Mouse (Mus musculus): ENCODE measurements around the gene Vapa. TPM values are rescaled to one million over a fixed set of nuclear protein-coding genes. Genes with fewer than 3 reads are reported as not detected.

The Vapa gene
- polyA plus RNA-seq, 1 experiment from 2014 or later, result 106 TPM

- Histone ChIP-seq H3K4me3 (no peak overlapping the region), H3K9me3 (replicated peaks) (no peaks in the 10 kb centered on the region), H3K9ac (no peak overlapping the region), H3K4me2 (no peak overlapping the region), H3K4me1 (peaks cover 33% of the 10 kb centered on the region), H3K27me3 (replicated peaks) (no peaks in the 10 kb centered on the region), H3K36me3 (peaks cover 30% of the 10 kb centered on the region), H3K27ac (no peak overlapping the region)
- no peak for ATAC-seq
- WGBS (ENCODE audit: insufficient replicate concordance), result 85% methylated on average over 8 of the region's 8 CpGs
Measured at GRCm38 (mm10) chr17:65594687-65595086, 18.7 kb downstream of the Vapa start.

- no peak overlapping the region for H3K4me2 ChIP-seq
Measured at GRCm38 (mm10) chr17:65586892-65587291, 26.5 kb downstream of the Vapa start.

GRCm38 (mm10) chr17:65581440-65581839, 31.9 kb downstream of the Vapa start:
- Histone ChIP-seq H3K36me3 (peaks cover 49% of the 10 kb centered on the region), H3K27me3 (replicated peaks) (no peaks in the 10 kb centered on the region), H3K9me3 (replicated peaks) (no peaks in the 10 kb centered on the region), H3K9ac (no peak overlapping the region), H3K27ac (no peak overlapping the region), H3K4me2 (no peak overlapping the region), H3K4me1 (no peaks in the 10 kb centered on the region), H3K4me3 (no peak overlapping the region)
- no peak for ATAC-seq
- 91% methylated on average over 5 of the region's 5 CpGs for WGBS (ENCODE audit: insufficient replicate concordance)

More at GRCm38 (mm10) chr17:65586892-65587291, 26.5 kb downstream of the Vapa start:
- peaks cover 41% of the 10 kb centered on the region for H3K36me3 ChIP-seq
- no peak for ATAC-seq
- WGBS (ENCODE audit: insufficient replicate concordance), result 83% methylated on average over 3 of the region's 3 CpGs
- H3K4me3 ChIP-seq, result no peak overlapping the region
- H3K27me3 ChIP-seq (replicated peaks), result no peaks in the 10 kb centered on the region
- 0 out of 2 replicates have a peak, but pooled peaks cover 4% of the 10 kb centered on the region for H3K4me1 ChIP-seq
- H3K9ac ChIP-seq, result no peak overlapping the region
- H3K27ac ChIP-seq, result no peak overlapping the region
- no peaks in the 10 kb centered on the region for H3K9me3 ChIP-seq (replicated peaks)

- Histone ChIP-seq H3K36me3 (peaks cover 49% of the 10 kb centered on the region), H3K9me3 (replicated peaks) (no peaks in the 10 kb centered on the region), H3K27ac (no peak overlapping the region), H3K9ac (no peak overlapping the region), H3K27me3 (replicated peaks) (no peaks in the 10 kb centered on the region), H3K4me1 (no peaks in the 10 kb centered on the region; the same call in 1 of the 2 replicates), H3K4me3 (no peak overlapping the region), H3K4me2 (no peak overlapping the region)
- WGBS (ENCODE audit: insufficient replicate concordance), result 91% methylated on average over 7 of the region's 7 CpGs
- no peak for ATAC-seq
Measured at GRCm38 (mm10) chr17:65579766-65580165, 33.6 kb downstream of the Vapa start.

- H3K9me3 ChIP-seq (replicated peaks), result no peaks in the 10 kb centered on the region
- peaks cover 10% of the 10 kb centered on the region; the same call in 1 of the 2 replicates for H3K4me1 ChIP-seq
- peaks cover 23% of the 10 kb centered on the region for H3K36me3 ChIP-seq
- 46% methylated on average over 1 of the region's 1 CpGs for WGBS (ENCODE audit: insufficient replicate concordance)
- H3K9ac ChIP-seq, result no peak overlapping the region
- H3K4me3 ChIP-seq, result no peak overlapping the region
- 0 out of 2 replicates have a peak, but pooled peaks have one; percentile 42 for ATAC-seq
- no peak overlapping the region for H3K27ac ChIP-seq
- no peaks in the 10 kb centered on the region for H3K27me3 ChIP-seq (replicated peaks)
- no peak overlapping the region for H3K4me2 ChIP-seq
Measured at GRCm38 (mm10) chr17:65575339-65575738, 38.0 kb downstream of the Vapa start.

GRCm38 (mm10) chr17:65574850-65575249, 38.5 kb downstream of the Vapa start:
- Histone ChIP-seq H3K4me1 (peaks cover 10% of the 10 kb centered on the region; the same call in 1 of the 2 replicates), H3K36me3 (peaks cover 18% of the 10 kb centered on the region), H3K27me3 (replicated peaks) (no peaks in the 10 kb centered on the region), H3K9ac (no peak overlapping the region), H3K9me3 (replicated peaks) (no peaks in the 10 kb centered on the region), H3K4me2 (no peak overlapping the region), H3K27ac (no peak overlapping the region), H3K4me3 (no peak overlapping the region)
- no peak for ATAC-seq
- WGBS (ENCODE audit: insufficient replicate concordance), result 73% methylated on average over 8 of the region's 8 CpGs

GRCm38 (mm10) chr17:65571866-65572265, 41.5 kb downstream of the Vapa start:
- no peaks in the 10 kb centered on the region for H3K9me3 ChIP-seq (replicated peaks)
- H3K27ac ChIP-seq, result no peak overlapping the region
- ATAC-seq, result no peak
- H3K4me1 ChIP-seq, result peaks cover 10% of the 10 kb centered on the region; the same call in 1 of the 2 replicates
- no peak overlapping the region for H3K9ac ChIP-seq
- no peaks in the 10 kb centered on the region for H3K27me3 ChIP-seq (replicated peaks)
- no peak overlapping the region for H3K4me3 ChIP-seq
- H3K36me3 ChIP-seq, result 0 out of 2 replicates have a peak, but pooled peaks cover 3% of the 10 kb centered on the region
- H3K4me2 ChIP-seq, result no peak overlapping the region
- WGBS (ENCODE audit: insufficient replicate concordance), result 58% methylated on average over 9 of the region's 9 CpGs

GRCm38 (mm10) chr17:65571466-65571865, 41.9 kb downstream of the Vapa start:
- Histone ChIP-seq H3K4me2 (no peak overlapping the region), H3K36me3 (0 out of 2 replicates have a peak, but pooled peaks cover under 1% of the 10 kb centered on the region), H3K27me3 (replicated peaks) (no peaks in the 10 kb centered on the region), H3K9me3 (replicated peaks) (no peaks in the 10 kb centered on the region), H3K27ac (no peak overlapping the region), H3K4me3 (no peak overlapping the region), H3K4me1 (peaks cover 10% of the 10 kb centered on the region; the same call in 1 of the 2 replicates), H3K9ac (no peak overlapping the region)
- ATAC-seq, result no peak
- 68% methylated on average over 8 of the region's 8 CpGs for WGBS (ENCODE audit: insufficient replicate concordance)

- H3K36me3 ChIP-seq, result no peaks in the 10 kb centered on the region
- no peaks in the 10 kb centered on the region for H3K9me3 ChIP-seq (replicated peaks)
- H3K27me3 ChIP-seq (replicated peaks), result no peaks in the 10 kb centered on the region; the same call in 1 of the 2 replicates
- H3K4me3 ChIP-seq, result no peak overlapping the region
- no peak overlapping the region for H3K4me2 ChIP-seq
- 47% methylated on average over 5 of the region's 5 CpGs for WGBS (ENCODE audit: insufficient replicate concordance)
- no peak overlapping the region for H3K27ac ChIP-seq
- ATAC-seq, result no peak
- peaks cover under 1% of the 10 kb centered on the region; the same call in 1 of the 2 replicates for H3K4me1 ChIP-seq
- no peak overlapping the region for H3K9ac ChIP-seq
Measured at GRCm38 (mm10) chr17:65564189-65564588, 49.2 kb downstream of the Vapa start.

GRCm38 (mm10) chr17:65563345-65563744, 50.0 kb downstream of the Vapa start:
- 52% methylated on average over 6 of the region's 6 CpGs for WGBS (ENCODE audit: insufficient replicate concordance)
- no peak overlapping the region for H3K27ac ChIP-seq
- H3K36me3 ChIP-seq, result no peaks in the 10 kb centered on the region
- H3K4me3 ChIP-seq, result no peak overlapping the region
- peaks cover 9% of the 10 kb centered on the region for H3K4me1 ChIP-seq
- H3K27me3 ChIP-seq (replicated peaks), result no peaks in the 10 kb centered on the region; the same call in 1 of the 2 replicates
- no peak overlapping the region for H3K9ac ChIP-seq
- ATAC-seq, result no peak
- H3K4me2 ChIP-seq, result no peak overlapping the region
- no peaks in the 10 kb centered on the region for H3K9me3 ChIP-seq (replicated peaks)

- Histone ChIP-seq H3K4me3 (no peak overlapping the region), H3K36me3 (no peaks in the 10 kb centered on the region), H3K27ac (no peak overlapping the region), H3K9me3 (replicated peaks) (no peaks in the 10 kb centered on the region), H3K9ac (no peak overlapping the region), H3K4me1 (peaks cover 13% of the 10 kb centered on the region), H3K27me3 (replicated peaks) (no peaks in the 10 kb centered on the region; the same call in 1 of the 2 replicates), H3K4me2 (no peak overlapping the region)
- no peak for ATAC-seq
- 2% methylated on average over 5 of the region's 5 CpGs for WGBS (ENCODE audit: insufficient replicate concordance)
Measured at GRCm38 (mm10) chr17:65562761-65563160, 50.6 kb downstream of the Vapa start.

GRCm38 (mm10) chr17:65561361-65562015, 51.9 kb downstream of the Vapa start:
- Histone ChIP-seq H3K4me1 (peaks cover 26% of the 10 kb centered on the region), H3K27ac (no peak overlapping the region), H3K4me2 (no peak overlapping the region), H3K9me3 (replicated peaks) (no peaks in the 10 kb centered on the region), H3K36me3 (no peaks in the 10 kb centered on the region), H3K9ac (no peak overlapping the region), H3K4me3 (no peak overlapping the region), H3K27me3 (replicated peaks) (no peaks in the 10 kb centered on the region; the same call in 1 of the 2 replicates)
- 70% methylated on average over 6 of the region's 6 CpGs for WGBS (ENCODE audit: insufficient replicate concordance)
- ATAC-seq, result no peak

All from liver, embryonic 12.5 days (tissue).